Mouse (Mus musculus) stomach, embryonic 15.5 days (tissue): ENCODE data around the gene Olfr441. TPM values are rescaled to one million over a fixed set of nuclear protein-coding genes. Genes with fewer than 3 reads are reported as not detected.
"Not testable (repeated sequence)": the region's sequence is repeated elsewhere in the genome, so short reads cannot be mapped to it uniquely, and the experiment has no call there.

ENCODE experiments used
- ATAC-seq: fragments of 200-750 bp; cut with Nextera tagmentation; 2 replicates; pipeline ENCODE4 v1.8.0; 2017; ENCODE audit warnings: low read depth, moderate number of reproducible peaks, moderate TSS enrichment; ENCODE audit not compliant: insufficient read depth, low FRiP score
- H3K27ac ChIP-seq: fragments of 300-500 bp; sonication (generic); 2 replicates; pipeline ENCODE4 v1.5.1; 2015; ENCODE audit warnings: mild to moderate bottlenecking, inconsistent platforms
- H3K27me3 ChIP-seq: fragments of 300-500 bp; sonication (generic); replicated peaks from 2 replicates; pipeline ENCODE4 v1.6.1; 2015; ENCODE audit warnings: inconsistent platforms
- H3K36me3 ChIP-seq: fragments of 300-500 bp; sonication (generic); 2 replicates; pipeline ENCODE4 v1.6.1; 2015; ENCODE audit warnings: inconsistent platforms
- H3K4me1 ChIP-seq: fragments of 300-500 bp; sonication (generic); 2 replicates; pipeline ENCODE4 v1.6.1; 2015; ENCODE audit warnings: inconsistent platforms
- H3K4me2 ChIP-seq: fragments of 300-500 bp; sonication (generic); 2 replicates; pipeline ENCODE4 v1.6.1; 2015; ENCODE audit warnings: mild to moderate bottlenecking, inconsistent platforms
- H3K4me3 ChIP-seq: fragments of 300-500 bp; sonication (generic); replicated peaks from 2 replicates; pipeline ENCODE4 v1.5.1; 2015; ENCODE audit warnings: inconsistent platforms
- H3K9ac ChIP-seq: fragments of 300-500 bp; sonication (generic); 2 replicates; pipeline ENCODE4 v1.6.1; 2015; ENCODE audit warnings: inconsistent platforms
- H3K9me3 ChIP-seq: fragments of 300-500 bp; sonication (generic); 2 replicates; pipeline ENCODE4 v1.6.1; 2016; ENCODE audit warnings: inconsistent platforms
- whole genome bisulfite sequencing: fragments of 180-500 bp; shearing (Covaris S2); methylation state at CpG from one replicate; pipeline ENCODE4 v1.1.7; 2015; 5-methylcytosine and 5-hydroxymethylcytosine counted together
- polyA plus RNA-seq: library from polyadenylated mRNA; unstranded; fragments of >200 nt; fragmentation: Nextera tagmentation; extraction: Ambion mirVana; gene quantifications from 2 replicates; pipeline ENCODE4 v1.2.1, GENCODE M21; 2015

The Olfr441 gene
- polyA plus RNA-seq = not detected in 2 replicates

DNA sequence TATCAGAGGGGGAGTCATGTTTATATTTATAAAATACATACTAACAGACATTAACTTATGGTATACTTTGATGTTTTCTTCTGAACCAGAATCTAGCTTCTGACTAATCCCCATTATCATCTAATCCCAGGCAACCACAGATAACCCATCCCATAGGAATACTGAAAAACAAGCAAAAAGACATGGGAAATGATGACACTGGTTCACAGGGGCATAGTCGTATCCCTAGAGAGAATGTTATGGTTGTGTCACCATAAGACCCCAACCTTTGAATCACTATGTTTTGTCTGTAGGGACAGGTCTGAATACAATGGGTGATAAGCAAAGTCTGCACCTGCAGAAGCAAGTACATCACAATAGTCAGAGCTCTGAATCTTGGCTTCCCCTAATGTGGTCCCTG, at the start of gene Olfr441:
Gene Olfr441, plus strand, starts transcription at position 301 of the 400 bp plus-strand sequence.
- not testable (repeated sequence) for ATAC-seq, H3K4me1 ChIP-seq

DNA sequence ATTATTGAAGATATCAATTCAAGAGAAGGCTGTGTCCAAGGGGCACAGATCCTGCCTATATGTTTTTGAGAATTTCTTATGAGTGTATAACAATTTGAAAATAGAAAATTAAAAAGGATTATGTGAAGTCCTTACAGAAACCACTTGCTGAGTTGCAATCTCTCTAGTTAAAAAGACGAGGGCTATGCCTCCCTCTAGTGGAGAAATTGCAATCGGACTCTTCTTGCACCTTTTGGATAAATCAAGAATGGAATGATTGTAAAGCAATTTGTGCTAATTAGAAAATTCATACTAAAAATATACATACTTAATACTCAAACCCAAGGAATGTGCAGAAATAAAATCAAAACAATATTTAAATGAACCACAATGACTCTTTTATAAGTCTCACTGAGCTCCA, 27.4 kb upstream of the Olfr441 start:
- Histone ChIP-seq H3K9me3 (no peaks in the 10 kb centered on the region), H3K4me2 (no peak overlapping the region), H3K36me3 (no peaks in the 10 kb centered on the region), H3K4me1 (no peaks in the 10 kb centered on the region), H3K27ac (no peak overlapping the region), H3K9ac (no peak overlapping the region), H3K27me3 (no peaks in the 10 kb centered on the region), H3K4me3 (no peak overlapping the region)
- no peak for ATAC-seq
- 16% methylated on average over 2 of the region's 2 CpGs for WGBS

More for the DNA sequence above, at the start of gene Olfr441:
- H3K4me3 ChIP-seq, H3K27me3 ChIP-seq, H3K9ac ChIP-seq, H3K27ac ChIP-seq, H3K36me3 ChIP-seq, H3K4me2 ChIP-seq, H3K9me3 ChIP-seq: not testable (repeated sequence)
- WGBS = 66% methylated on average over 1 of the region's 1 CpGs

DNA sequence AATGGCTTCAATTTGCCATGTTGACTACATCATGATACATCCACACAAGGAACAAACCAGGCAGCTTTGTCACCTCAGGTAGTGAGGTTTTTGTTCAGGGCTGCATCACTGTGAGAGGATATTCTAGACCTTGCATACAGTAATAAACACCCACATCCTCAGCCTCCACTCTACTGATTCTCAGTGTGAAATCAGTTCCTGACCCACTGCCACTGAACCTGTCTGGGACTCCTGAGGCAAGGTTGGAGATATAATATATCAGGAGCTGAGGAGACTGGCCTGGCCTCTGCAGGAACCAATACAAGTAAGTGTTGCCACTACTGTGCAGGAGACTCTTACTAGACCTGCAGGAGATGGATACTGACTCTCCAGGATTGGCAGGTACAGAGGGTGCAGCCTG, 24.8 kb upstream of the Olfr441 start:
- H3K4me1 ChIP-seq, H3K9me3 ChIP-seq, H3K9ac ChIP-seq, H3K36me3 ChIP-seq, H3K27me3 ChIP-seq, H3K27ac ChIP-seq, H3K4me2 ChIP-seq, ATAC-seq, H3K4me3 ChIP-seq: not testable (repeated sequence)

DNA sequence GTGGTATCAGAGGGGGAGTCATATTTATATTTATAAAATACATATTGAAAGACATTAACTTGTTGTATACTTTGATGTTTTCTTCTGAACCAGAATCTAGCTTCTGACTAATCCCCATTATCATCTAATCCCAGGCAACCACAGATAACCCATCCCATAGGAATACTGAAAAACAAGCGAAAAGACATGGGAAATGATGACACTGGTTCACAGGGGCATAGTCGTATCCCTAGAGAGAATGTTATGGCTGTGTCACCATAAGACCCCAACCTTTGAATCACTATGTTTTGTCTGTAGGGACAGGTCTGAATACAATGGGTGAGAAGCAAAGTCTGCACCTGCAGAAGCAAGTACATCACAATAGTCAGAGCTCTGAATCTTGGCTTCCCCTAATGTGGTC, 40.1 kb downstream of the Olfr441 start, which contains the start of gene Olfr237-ps1:
Gene Olfr237-ps1, plus strand, starts transcription at position 301 of the 400 bp plus-strand sequence.
- H3K4me1 ChIP-seq, H3K4me2 ChIP-seq, H3K27me3 ChIP-seq, H3K9ac ChIP-seq, H3K4me3 ChIP-seq, H3K27ac ChIP-seq, H3K36me3 ChIP-seq, ATAC-seq, H3K9me3 ChIP-seq: not testable (repeated sequence)
- 85% methylated on average over 2 of the region's 2 CpGs for WGBS

DNA sequence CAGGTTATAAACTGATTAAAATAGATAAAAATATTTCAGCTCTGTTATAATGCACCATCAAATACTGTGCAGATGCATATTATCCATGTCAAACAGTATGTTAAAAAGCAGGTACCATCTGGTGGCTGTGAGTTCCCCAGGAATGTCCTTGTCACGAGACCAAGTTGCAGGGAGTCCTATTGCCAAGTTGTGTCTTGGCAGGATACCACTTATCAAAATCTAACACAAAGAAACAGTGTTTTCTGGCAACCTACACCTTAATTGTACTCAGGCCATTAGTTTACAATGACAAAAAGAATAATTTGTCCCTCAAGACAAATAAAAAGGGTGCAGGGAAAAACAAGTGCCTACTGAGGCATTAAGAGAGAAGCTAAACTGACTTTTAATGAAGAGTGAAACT, 53.3 kb downstream of the Olfr441 start:
- Histone ChIP-seq H3K4me3 (no peak overlapping the region), H3K9me3 (no peaks in the 10 kb centered on the region), H3K36me3 (no peaks in the 10 kb centered on the region), H3K27ac (no peak overlapping the region), H3K27me3 (no peaks in the 10 kb centered on the region), H3K4me1 (no peaks in the 10 kb centered on the region), H3K9ac (no peak overlapping the region), H3K4me2 (no peak overlapping the region)
- ATAC-seq = no peak
- 75% methylated on average over 1 of the region's 1 CpGs for WGBS

DNA sequence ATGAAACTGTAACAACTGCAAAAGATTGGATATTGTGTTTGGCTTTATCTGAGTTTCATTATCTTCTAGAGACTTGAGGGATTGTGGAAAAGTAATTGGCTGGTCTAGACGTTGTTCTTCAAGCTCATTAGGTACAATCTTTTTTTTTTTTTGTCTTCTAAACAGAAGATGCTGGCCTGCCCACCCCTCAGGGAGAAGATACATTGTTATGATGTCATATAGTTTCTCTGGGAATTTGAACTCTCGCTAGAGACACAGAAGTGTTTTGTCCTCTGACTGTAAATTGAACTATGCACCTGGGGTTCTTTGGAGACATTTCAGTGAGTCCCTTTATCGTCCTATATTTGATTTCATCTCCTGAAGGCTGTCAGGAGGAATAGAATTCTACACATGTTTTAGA, 56.8 kb downstream of the Olfr441 start, which contains the start of gene Olfr437:
Gene Olfr437, plus strand, starts transcription at position 301 of the 400 bp plus-strand sequence.
- WGBS = 62% methylated on average over 3 of the region's 3 CpGs

DNA sequence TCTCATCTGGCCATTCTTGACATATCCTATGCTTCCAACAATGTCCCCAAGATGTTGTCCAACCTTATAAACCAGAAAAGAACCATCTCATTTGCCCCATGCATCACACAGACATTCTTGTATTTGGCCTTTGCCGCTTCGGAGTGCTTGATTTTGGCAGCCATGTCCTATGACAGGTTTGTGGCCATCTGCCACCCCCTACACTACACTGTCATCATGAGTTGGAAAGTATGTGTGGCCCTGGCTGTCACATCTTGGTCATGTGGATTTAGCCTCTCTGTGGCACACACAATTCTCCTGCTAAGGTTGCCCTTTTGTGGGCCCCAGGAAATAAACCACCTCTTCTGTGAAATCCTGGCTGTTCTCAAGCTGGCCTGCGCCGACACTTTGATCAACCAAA, 61.1 kb downstream of the Olfr441 start:
- H3K9ac ChIP-seq = no peak overlapping the region
- no peak overlapping the region for H3K4me3 ChIP-seq
- no peak overlapping the region for H3K27ac ChIP-seq
- no peaks in the 10 kb centered on the region for H3K27me3 ChIP-seq
- no peaks in the 10 kb centered on the region for H3K9me3 ChIP-seq
- WGBS = 87% methylated on average over 4 of the region's 4 CpGs
- H3K36me3 ChIP-seq = no peaks in the 10 kb centered on the region
- H3K4me2 ChIP-seq = no peak overlapping the region
- no peak for ATAC-seq
- no peaks in the 10 kb centered on the region for H3K4me1 ChIP-seq

More for the DNA sequence above, 56.8 kb downstream of the Olfr441 start, which contains the start of gene Olfr437:
- Histone ChIP-seq H3K36me3 (no peaks in the 10 kb centered on the region), H3K27ac (no peak within 1 kb of the TSS), H3K9me3 (no peaks in the 10 kb centered on the region), H3K27me3 (no peaks in the 10 kb centered on the region), H3K4me1 (no peaks in the 10 kb centered on the region), H3K9ac (no peak within 1 kb of the TSS), H3K4me3 (no peak within 1 kb of the TSS), H3K4me2 (no peak within 1 kb of the TSS)
- no peak for ATAC-seq

Other genes with a start within 250 kb of the Olfr441 start
- gene Olfr448, start 215.9 kb upstream of the Olfr441 start, polyA plus RNA-seq = not detected in 2 replicates
- gene Olfr447, start 197.5 kb upstream of the Olfr441 start, polyA plus RNA-seq = not detected in 2 replicates
- not detected in 2 replicates for gene Olfr446, start 185.0 kb upstream of the Olfr441 start, polyA plus RNA-seq
- gene Olfr444, start 157.3 kb upstream of the Olfr441 start, polyA plus RNA-seq = not detected in 2 replicates
- not detected in 2 replicates for gene Olfr237-ps1, start 40.2 kb downstream of the Olfr441 start, polyA plus RNA-seq
- not detected in 2 replicates for gene Olfr437, start 56.9 kb downstream of the Olfr441 start, polyA plus RNA-seq
- gene Olfr13, start 65.8 kb downstream of the Olfr441 start, polyA plus RNA-seq = not detected in 2 replicates
- gene Olfr435, start 90.8 kb downstream of the Olfr441 start, polyA plus RNA-seq = not detected in 2 replicates
- not detected in 2 replicates for gene Olfr434, start 106.7 kb downstream of the Olfr441 start, polyA plus RNA-seq
- not detected in 2 replicates for gene Olfr47, start 125.2 kb downstream of the Olfr441 start, polyA plus RNA-seq
- gene Arhgef5, start 159.2 kb downstream of the Olfr441 start, polyA plus RNA-seq = 17.1 and 18.4 TPM in 2 replicates
- gene Nobox, start 203.2 kb downstream of the Olfr441 start, polyA plus RNA-seq = 0.06 TPM in 1 of 2 replicates, not detected in the other